Mouse (Mus musculus): ENCODE measurements around the gene Rsbn1.

Rsbn1 gene

GRCm38 (mm10) chr3:103948666-103949065 lies 34.7 kb downstream of the Rsbn1 start:
- in situ Hi-C loops (cut with MboI, MseI), result no loop called here

- in situ Hi-C loops (cut with MboI, MseI), result no loop called here
Observed at GRCm38 (mm10) chr3:103960622-103961021, 46.7 kb downstream of the Rsbn1 start.

GRCm38 (mm10) chr3:103967231-103967630 lies 53.3 kb downstream of the Rsbn1 start:
- in situ Hi-C loops (cut with MboI, MseI), result loop anchor here (5.0 kb wide), 1 partner anchor 40 kb away; no protein-coding TSS in a partner anchor

- in situ Hi-C loops (cut with MboI, MseI), result loop anchor here (5.0 kb wide), 1 partner anchor 41 kb away; no protein-coding TSS in a partner anchor
Observed at GRCm38 (mm10) chr3:103967861-103968691, 54.2 kb downstream of the Rsbn1 start, which contains the start of gene Phtf1. Phtf1 (plus strand) TSS chr3:103968110.

DNA sequence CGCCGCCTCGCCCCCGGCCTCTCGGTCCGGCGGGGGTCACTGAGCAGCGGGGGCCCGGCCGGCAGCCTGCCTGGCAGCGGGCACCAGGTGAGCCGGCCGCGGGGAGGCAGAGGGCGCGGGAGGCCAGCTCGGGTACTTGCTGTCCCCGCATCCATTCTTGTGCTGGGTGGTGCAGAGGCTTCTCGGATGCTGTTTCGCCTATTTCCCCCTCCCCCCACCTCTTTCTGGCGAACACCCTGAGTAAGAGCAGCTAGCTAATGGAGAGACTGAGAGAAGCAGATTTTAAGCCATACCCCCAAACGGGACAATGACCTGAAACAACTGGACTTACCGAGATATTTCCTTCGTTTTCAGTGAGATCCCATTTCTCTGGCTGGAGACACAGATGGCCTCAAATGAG lies 54.8 kb downstream of the Rsbn1 start:
- in situ Hi-C loops (cut with MboI, MseI), result loop anchor here (5.0 kb wide), 1 partner anchor 41 kb away; no protein-coding TSS in a partner anchor

- in situ Hi-C loops (cut with MboI, MseI), result no loop called here
Observed at GRCm38 (mm10) chr3:103971157-103971556, 57.2 kb downstream of the Rsbn1 start.

- in situ Hi-C loops (cut with MboI, MseI), result no loop called here
Observed at GRCm38 (mm10) chr3:103984556-103984955, 70.6 kb downstream of the Rsbn1 start.

DNA sequence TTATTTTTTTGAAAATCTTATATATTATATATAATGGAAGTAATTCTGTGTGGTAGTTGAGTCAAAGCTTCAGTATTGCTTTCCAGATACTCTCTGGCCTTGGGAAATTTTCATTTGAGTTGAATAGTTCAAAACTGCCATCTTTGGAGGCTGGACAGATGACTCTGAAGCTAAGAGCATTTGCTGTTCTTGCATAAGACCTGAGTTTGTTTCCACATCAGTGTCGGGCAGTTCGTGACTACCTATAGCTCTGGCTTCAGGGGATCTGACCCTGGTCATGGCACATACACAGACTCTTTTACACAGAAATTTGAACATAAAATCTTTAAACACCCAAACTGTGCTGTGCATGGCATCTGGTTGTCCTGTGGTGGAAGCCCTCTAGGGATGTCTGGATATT lies 71.3 kb downstream of the Rsbn1 start:
- in situ Hi-C loops (cut with MboI, MseI), result no loop called here

DNA sequence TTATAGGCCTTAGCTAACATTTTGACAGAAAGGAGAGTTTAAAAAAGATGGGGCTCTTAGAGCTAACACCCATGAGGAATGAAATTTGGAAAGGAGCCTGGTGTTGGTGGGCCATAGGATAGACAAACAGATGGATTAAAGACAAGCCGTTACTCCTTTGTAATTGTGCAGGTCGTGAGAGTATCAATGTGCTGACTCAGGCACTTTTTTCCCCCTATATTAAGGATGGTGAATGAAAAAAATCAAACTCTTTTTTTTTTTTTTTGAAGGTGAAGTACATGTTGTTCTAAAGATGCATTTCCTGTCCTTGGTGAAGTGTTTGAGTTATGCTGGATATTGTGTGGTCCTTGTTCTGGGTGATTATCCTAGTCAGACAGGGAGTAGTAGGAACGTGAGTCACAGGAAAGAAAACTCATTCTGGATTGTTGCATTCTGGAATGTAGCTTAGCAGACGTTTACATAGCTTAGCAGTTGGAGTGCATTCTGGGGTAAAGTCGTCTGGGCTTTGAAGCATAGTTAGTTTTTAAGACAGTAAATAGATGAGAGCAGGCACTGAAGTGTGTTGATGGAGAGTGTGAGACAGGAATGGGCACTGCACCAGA lies 74.0 kb downstream of the Rsbn1 start:
- in situ Hi-C loops (cut with MboI, MseI), result no loop called here

DNA sequence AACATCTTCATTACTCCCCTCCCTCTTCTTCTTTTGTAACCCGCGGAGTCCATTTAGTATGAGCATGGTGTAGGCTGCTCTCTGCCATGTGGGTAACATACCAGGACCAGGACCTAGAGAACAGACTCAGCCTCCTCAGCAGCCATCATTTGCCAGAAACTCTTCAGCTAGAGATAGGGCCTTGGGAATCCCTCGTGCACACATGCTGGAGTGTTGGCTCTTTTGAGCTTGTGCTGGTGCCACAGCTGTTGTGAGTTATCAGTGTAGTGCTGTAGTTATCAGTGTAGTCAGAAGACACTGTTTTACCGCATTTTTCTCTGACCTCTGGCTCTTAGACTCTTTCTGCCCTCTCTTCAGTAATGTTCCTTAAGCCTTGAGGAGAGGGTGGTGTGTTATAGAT lies 75.4 kb downstream of the Rsbn1 start:
- in situ Hi-C loops (cut with MboI, MseI), result no loop called here

GRCm38 (mm10) chr3:103991271-103991670 lies 77.4 kb downstream of the Rsbn1 start:
- in situ Hi-C loops (cut with MboI, MseI), result no loop called here

DNA sequence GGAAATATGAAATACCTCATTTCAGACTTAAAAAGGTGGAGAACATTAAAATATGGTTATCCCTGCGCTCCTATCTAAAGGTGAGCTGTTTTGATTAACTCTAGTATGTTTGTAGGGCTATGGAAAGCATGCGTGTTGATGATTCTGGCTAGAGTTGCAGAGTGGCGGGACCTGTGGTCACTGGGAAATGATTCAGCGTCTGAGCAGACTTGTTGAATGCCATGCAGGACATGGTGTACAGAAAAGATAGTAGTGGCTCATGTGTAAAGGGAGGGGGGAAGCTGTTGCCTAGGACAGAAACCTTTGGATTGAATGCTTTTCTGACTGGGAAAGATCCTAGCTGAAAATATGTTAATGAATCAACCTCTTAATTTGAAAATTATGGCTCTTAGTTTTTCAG lies 84.8 kb downstream of the Rsbn1 start:
- in situ Hi-C loops (cut with MboI, MseI), result no loop called here

- in situ Hi-C loops (cut with MboI, MseI), result loop anchor here (25.0 kb wide), 1 partner anchor 1380 kb away; no protein-coding TSS in a partner anchor
Observed at GRCm38 (mm10) chr3:104006896-104007466, 93.1 kb downstream of the Rsbn1 start.

DNA sequence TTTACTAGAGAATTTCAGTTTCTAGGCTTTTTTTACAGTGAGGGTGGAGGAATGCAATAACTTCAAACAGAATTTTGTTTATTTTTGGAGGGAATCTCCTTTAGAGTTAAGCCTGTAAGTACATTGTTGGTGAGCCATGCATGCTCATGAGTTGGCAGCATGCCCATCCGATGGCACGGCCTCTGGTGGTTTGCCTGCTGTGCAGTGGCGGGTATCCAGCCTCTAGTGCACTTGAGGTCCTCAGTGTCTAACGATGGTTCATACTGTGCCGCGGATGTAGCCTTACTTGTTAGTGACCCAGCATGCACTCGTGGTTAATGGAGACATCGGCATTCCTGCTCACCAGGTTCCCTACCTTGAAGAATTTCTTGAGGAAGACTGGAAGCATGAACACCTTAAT lies 93.6 kb downstream of the Rsbn1 start:
- in situ Hi-C loops (cut with MboI, MseI), result loop anchor here (25.0 kb wide), 1 partner anchor 1380 kb away; no protein-coding TSS in a partner anchor

- in situ Hi-C loops (cut with MboI, MseI), result loop anchor here (25.0 kb wide), 1 partner anchor 1377 kb away; no protein-coding TSS in a partner anchor
Observed at GRCm38 (mm10) chr3:104009924-104010662, 96.2 kb downstream of the Rsbn1 start.

GRCm38 (mm10) chr3:104011972-104012371 lies 98.1 kb downstream of the Rsbn1 start:
- in situ Hi-C loops (cut with MboI, MseI), result loop anchor here (25.0 kb wide), 1 partner anchor 1375 kb away; no protein-coding TSS in a partner anchor
